Mouse (Mus musculus): ENCODE data around the gene Nr2c2ap. TPM values are rescaled to one million over a fixed set of nuclear protein-coding genes. Genes with fewer than 3 reads are reported as not detected.
A peak's percentile ranks its signal among the peaks of the same experiment; 100 is the strongest.

Gene Nr2c2ap
- polyA plus RNA-seq, 1 experiment from 2014 or later, result 38.2 TPM

DNA sequence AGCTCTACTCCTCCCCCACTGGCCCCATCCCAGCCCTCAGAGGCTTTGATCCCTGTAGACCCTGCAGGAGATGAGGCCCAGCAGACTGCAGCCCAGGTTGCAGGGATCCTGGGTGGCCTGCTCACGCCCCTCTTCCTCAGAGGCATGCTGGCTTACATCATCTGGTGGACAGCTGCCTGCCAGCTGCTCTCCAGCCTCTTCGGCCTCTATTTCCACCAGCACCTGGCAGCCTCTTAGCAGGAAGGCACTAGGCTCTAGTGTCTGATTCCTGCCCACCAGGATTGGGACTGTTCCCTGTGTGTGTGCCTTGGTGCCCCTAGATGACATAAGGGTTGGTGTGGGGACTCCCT lies 50.7 kb downstream of the Nr2c2ap start:
- H3K9me3 ChIP-seq (replicated peaks; ENCODE audit: control insufficient read depth, low read length, poor library complexity, severe bottlenecking), result no peaks in the 10 kb centered on the region
- H3K4me3 ChIP-seq (ENCODE audit: low read depth, low read length), result no peak overlapping the region
- H3K36me3 ChIP-seq (ENCODE audit: control insufficient read depth, insufficient read depth, low read length), result peaks cover 10% of the 10 kb centered on the region; the same call in 1 of the 2 replicates
- no peaks in the 10 kb centered on the region for H3K27me3 ChIP-seq (ENCODE audit: control insufficient read depth, insufficient read depth, low read depth, low read length)
- no peak for ATAC-seq
- no peak overlapping the region for H3K27ac ChIP-seq (ENCODE audit: low read length)
- H3K9ac ChIP-seq (ENCODE audit: low read depth, low read length), result no peak overlapping the region
- H3K4me2 ChIP-seq (ENCODE audit: low read length), result no peak overlapping the region
- 72% methylated on average over 2 of the region's 2 CpGs for WGBS
- H3K4me1 ChIP-seq (ENCODE audit: control insufficient read depth, insufficient read depth, low read length), result no peaks in the 10 kb centered on the region

DNA sequence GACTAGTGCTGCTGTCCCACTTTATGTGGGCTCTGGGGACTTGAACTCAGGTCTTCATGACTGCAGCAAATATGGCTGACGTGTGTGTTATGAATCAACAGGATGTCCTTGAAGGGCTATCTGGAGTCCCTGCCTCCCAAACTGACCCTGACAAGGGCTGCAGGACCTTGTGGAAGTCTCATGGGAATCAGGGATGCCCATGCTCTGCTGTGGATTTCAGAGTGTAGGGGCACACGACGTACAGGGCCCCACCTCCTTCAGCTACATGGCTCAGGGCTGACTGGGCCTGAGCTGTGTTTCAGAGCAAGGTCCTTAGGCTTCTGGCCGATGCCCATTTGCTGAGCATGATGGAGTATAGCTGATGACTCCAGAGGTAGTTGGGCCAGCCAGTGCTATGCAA lies 52.1 kb downstream of the Nr2c2ap start:
- no peak overlapping the region for H3K4me2 ChIP-seq (ENCODE audit: low read length)
- no peak overlapping the region for H3K27ac ChIP-seq (ENCODE audit: low read length)

More for the DNA sequence above, 52.1 kb downstream of the Nr2c2ap start:
- H3K9me3 ChIP-seq (replicated peaks; ENCODE audit: control insufficient read depth, low read length, poor library complexity, severe bottlenecking), result no peaks in the 10 kb centered on the region
- no peaks in the 10 kb centered on the region for H3K27me3 ChIP-seq (ENCODE audit: control insufficient read depth, insufficient read depth, low read depth, low read length)
- H3K9ac ChIP-seq (ENCODE audit: low read depth, low read length), result no peak overlapping the region
- no peaks in the 10 kb centered on the region for H3K4me1 ChIP-seq (ENCODE audit: control insufficient read depth, insufficient read depth, low read length)
- 92% methylated on average over 4 of the region's 4 CpGs for WGBS
- H3K4me3 ChIP-seq (ENCODE audit: low read depth, low read length), result no peak overlapping the region
- H3K36me3 ChIP-seq (ENCODE audit: control insufficient read depth, insufficient read depth, low read length), result peaks cover 8% of the 10 kb centered on the region; the same call in 1 of the 2 replicates
- no peak for ATAC-seq

Small RNAs within 50 kb of the gene (microRNA-seq; reads per million reads assigned to microRNA genes)
- gene Mir7066, result 3.1 reads per million, percentile 14 among the genes with 10 or more reads in this experiment

Other genes with a start within 250 kb of the Nr2c2ap start
- gene Cilp2, start 243.6 kb upstream of the Nr2c2ap start, polyA plus RNA-seq (2015; fragmentation: Nextera tagmentation; extraction: Ambion mirVana), result 6.3 and 6.6 TPM in 2 replicates
- 3.0 and 3.5 TPM in 2 replicates for gene Tssk6, start 229.1 kb upstream of the Nr2c2ap start, polyA plus RNA-seq (2015; fragmentation: Nextera tagmentation; extraction: Ambion mirVana)
- 172 TPM in 2 replicates for gene Ndufa13, start 228.8 kb upstream of the Nr2c2ap start, polyA plus RNA-seq (2015; fragmentation: Nextera tagmentation; extraction: Ambion mirVana)
- 12.0 and 12.3 TPM in 2 replicates for gene Yjefn3, start 228.6 kb upstream of the Nr2c2ap start, polyA plus RNA-seq (2015; fragmentation: Nextera tagmentation; extraction: Ambion mirVana)
- gene Gatad2a, start 134.9 kb upstream of the Nr2c2ap start, polyA plus RNA-seq (2015; fragmentation: Nextera tagmentation; extraction: Ambion mirVana), result 15.8 and 19.1 TPM in 2 replicates
- 75.8 and 79.0 TPM in 2 replicates for gene Mau2, start 88.6 kb upstream of the Nr2c2ap start, polyA plus RNA-seq (2015; fragmentation: Nextera tagmentation; extraction: Ambion mirVana)
- gene Sugp1, start 88.5 kb upstream of the Nr2c2ap start, polyA plus RNA-seq (2015; fragmentation: Nextera tagmentation; extraction: Ambion mirVana), result 58.4 and 61.9 TPM in 2 replicates
- gene Tm6sf2, start 58.4 kb upstream of the Nr2c2ap start, polyA plus RNA-seq (2015; fragmentation: Nextera tagmentation; extraction: Ambion mirVana), result 1.3 and 1.4 TPM in 2 replicates
- gene Hapln4, start 47.9 kb upstream of the Nr2c2ap start, polyA plus RNA-seq (2015; fragmentation: Nextera tagmentation; extraction: Ambion mirVana), result 0.89 and 0.93 TPM in 2 replicates
- 169 and 189 TPM in 2 replicates for gene Ncan, start 10.5 kb upstream of the Nr2c2ap start, polyA plus RNA-seq (2015; fragmentation: Nextera tagmentation; extraction: Ambion mirVana)
- gene Rfxank, start 7.8 kb downstream of the Nr2c2ap start, polyA plus RNA-seq (2015; fragmentation: Nextera tagmentation; extraction: Ambion mirVana), result 10.7 and 11.8 TPM in 2 replicates
- gene Borcs8, start 8.2 kb downstream of the Nr2c2ap start, polyA plus RNA-seq (2015; fragmentation: Nextera tagmentation; extraction: Ambion mirVana), result 48.7 and 55.5 TPM in 2 replicates
- 0.51 and 0.73 TPM in 2 replicates for gene Mef2b, start 8.4 kb downstream of the Nr2c2ap start, polyA plus RNA-seq (2015; fragmentation: Nextera tagmentation; extraction: Ambion mirVana)
- 51.0 and 54.5 TPM in 2 replicates for gene Tmem161a, start 41.0 kb downstream of the Nr2c2ap start, polyA plus RNA-seq (2015; fragmentation: Nextera tagmentation; extraction: Ambion mirVana)
- gene Slc25a42, start 81.0 kb downstream of the Nr2c2ap start, polyA plus RNA-seq (2015; fragmentation: Nextera tagmentation; extraction: Ambion mirVana), result 6.8 and 9.2 TPM in 2 replicates
- gene Sugp2, start 102.9 kb downstream of the Nr2c2ap start, polyA plus RNA-seq (2015; fragmentation: Nextera tagmentation; extraction: Ambion mirVana), result 104 TPM in 2 replicates
- gene Armc6, start 103.1 kb downstream of the Nr2c2ap start, polyA plus RNA-seq (2015; fragmentation: Nextera tagmentation; extraction: Ambion mirVana), result 116 and 133 TPM in 2 replicates
- gene Homer3, start 151.5 kb downstream of the Nr2c2ap start, polyA plus RNA-seq (2015; fragmentation: Nextera tagmentation; extraction: Ambion mirVana), result 26.3 and 29.9 TPM in 2 replicates
- 40.3 and 45.0 TPM in 2 replicates for gene Ddx49, start 171.2 kb downstream of the Nr2c2ap start, polyA plus RNA-seq (2015; fragmentation: Nextera tagmentation; extraction: Ambion mirVana)
- 261 and 268 TPM in 2 replicates for gene Cope, start 171.2 kb downstream of the Nr2c2ap start, polyA plus RNA-seq (2015; fragmentation: Nextera tagmentation; extraction: Ambion mirVana)
- gene Cers1, start 184.4 kb downstream of the Nr2c2ap start, polyA plus RNA-seq (2015; fragmentation: Nextera tagmentation; extraction: Ambion mirVana), result 40.3 and 42.1 TPM in 2 replicates
- gene Gdf1, start 198.5 kb downstream of the Nr2c2ap start, polyA plus RNA-seq (2015; fragmentation: Nextera tagmentation; extraction: Ambion mirVana), result 2.5 and 7.0 TPM in 2 replicates
- gene Upf1, start 221.9 kb downstream of the Nr2c2ap start, polyA plus RNA-seq (2015; fragmentation: Nextera tagmentation; extraction: Ambion mirVana), result 11.3 and 11.6 TPM in 2 replicates
- gene Comp, start 242.2 kb downstream of the Nr2c2ap start, polyA plus RNA-seq (2015; fragmentation: Nextera tagmentation; extraction: Ambion mirVana), result 0.36 and 0.47 TPM in 2 replicates